Mouse (Mus musculus) brain, adult 10 weeks (tissue): ENCODE results near the gene Gm11127. TPM values are rescaled to one million over a fixed set of nuclear protein-coding genes. Genes with fewer than 3 reads are reported as not detected.

Source experiments
- polyA plus RNA-seq: library from polyadenylated mRNA; stranded (reverse); fragments of 350-450 nt; fragmentation: Illumina TruSeq; extraction: RNeasy Lipid Tissue Mini Kit (QIAGEN cat#74804); gene quantifications from one replicate; pipeline ENCODE4 v1.2.3, GENCODE M21; 2015; ENCODE audit warnings: low read depth, low replicate concordance

Gene Gm11127
- polyA plus RNA-seq, result 0.46 TPM

DNA sequence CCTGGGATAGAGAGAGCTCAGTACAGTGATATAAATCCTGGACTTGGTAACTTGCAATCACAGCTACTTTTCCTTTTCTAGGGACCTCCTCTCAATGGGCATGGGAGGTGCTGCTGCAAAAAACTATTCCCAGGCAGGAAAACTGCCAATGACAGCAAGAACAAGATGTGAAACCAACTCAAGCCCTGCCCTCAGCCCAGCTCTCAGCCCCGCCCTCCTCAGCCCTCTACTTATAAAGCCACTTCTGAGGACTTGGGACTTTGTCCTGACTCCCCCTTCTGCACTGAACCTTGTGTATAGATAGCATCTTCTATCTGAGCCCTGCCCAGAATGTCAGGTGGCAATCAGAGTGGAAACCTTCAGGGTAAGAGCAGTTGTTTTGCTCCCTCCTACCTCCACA is at the start of gene Gm11127:
Gene Gm11127, minus strand, starts transcription at position 10 of the 400 bp plus-strand sequence.

DNA sequence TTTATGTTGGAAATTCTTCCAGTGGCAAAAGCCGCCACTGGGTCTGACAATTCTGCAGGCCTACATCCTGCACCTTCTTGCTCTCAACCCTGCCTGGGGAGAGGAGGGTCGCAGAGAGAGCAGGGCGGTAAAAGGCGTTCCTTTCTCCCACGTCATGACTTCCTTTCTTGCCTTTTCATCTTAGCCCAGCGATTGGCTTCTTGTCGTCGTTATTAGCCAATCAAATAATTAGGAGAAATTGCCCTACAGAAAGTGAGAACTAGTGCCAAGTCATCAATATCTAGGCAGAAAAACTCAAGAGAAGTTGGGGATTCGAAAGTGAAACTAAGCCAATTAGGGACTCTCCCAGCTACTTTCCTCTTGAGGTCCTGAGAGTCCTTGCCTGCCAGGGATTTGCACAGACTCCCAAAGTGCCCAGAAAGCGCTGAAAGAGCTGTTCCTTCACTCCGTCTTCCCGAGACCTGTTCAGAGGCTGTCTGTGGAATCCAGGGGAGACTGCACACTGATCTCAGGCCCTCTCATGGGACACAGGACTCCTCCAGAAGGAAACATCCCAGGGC is 15.5 kb downstream of the Gm11127 start, which contains the start of the genes H2-T22 and Gm6034:
Gene H2-T22, minus strand, starts transcription at position 138 of the 560 bp plus-strand sequence.
Gene Gm6034, plus strand, starts transcription at position 352 of the 560 bp plus-strand sequence.

DNA sequence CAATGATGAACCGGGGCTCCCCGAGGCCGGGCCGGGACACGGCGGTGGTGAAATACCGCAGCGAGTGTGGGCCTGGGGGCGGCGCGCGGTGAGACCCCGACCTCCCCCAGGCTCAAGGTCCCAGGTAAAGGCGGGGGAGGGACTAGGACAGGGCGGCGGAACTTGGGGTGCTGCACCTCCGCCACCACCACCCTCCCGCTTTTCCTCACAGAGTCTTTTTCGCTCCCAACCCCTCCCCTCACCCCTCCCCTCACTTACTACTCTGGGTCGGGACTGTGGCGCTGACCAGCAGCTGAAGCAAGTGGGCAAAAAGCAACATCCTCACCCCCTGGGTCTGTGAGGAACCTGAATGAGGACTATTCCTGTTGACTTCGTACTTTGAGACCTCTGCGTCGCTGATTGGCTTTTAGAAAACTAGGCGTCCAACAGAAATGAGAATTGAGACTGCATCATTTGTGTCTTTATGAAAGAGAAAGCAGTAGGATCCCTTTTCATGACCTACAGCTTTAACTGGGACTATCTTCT is 25.8 kb downstream of the Gm11127 start, which contains the start of gene H2-T23:
Gene H2-T23, minus strand, starts transcription at position 505 of the 525 bp plus-strand sequence.

DNA sequence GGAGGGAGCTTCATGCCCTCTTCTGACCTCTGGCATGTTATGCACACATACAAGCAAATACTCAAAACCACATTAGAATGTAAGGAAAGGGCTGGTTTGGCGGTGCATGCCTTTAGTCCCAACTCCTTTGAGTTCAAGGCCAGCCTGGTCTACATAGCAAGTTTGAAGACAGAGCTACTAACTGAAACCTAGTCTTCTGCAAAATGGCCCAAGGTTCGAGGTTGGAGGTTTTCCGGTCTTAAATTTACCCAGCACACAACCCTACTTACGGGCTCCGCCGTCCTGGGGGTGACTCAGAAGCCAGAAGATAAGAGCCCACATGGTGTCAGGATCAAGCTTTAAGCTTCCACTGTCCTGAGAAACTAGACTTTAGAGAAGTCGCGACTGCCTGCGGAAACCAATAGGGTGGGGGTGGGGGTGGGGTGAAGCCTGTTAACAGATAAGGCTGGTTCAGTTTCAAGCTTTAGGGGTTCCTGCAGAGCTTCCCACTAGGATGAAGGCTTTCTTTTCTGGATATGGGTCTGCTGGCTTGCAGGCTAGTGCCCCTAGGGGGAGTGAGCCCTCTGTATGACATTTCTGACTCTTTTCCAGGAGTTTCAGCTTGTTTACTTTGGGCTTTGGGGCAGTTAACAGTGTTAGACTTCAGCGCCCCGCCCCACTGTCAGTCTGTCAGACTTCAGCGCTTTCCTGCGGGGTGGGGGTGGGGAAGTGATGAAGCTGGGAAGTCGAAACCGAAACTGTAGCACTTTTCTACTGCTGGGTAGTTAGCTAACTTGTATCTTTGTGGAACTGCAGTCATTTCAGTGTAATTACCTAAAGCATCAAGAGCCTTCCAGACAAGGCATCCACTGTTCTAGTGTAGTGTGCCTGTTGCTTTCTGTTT is 37.7 kb downstream of the Gm11127 start, which contains the start of gene H2-T24:
Gene H2-T24, minus strand, starts transcription at position 370 of the 883 bp plus-strand sequence.

Other genes with a start within 250 kb of the Gm11127 start
- gene Ier3, start 236.7 kb downstream of the Gm11127 start, polyA plus RNA-seq, result 14.8 TPM
- 140 TPM for gene Flot1, start 235.1 kb downstream of the Gm11127 start, polyA plus RNA-seq
- 402 TPM for gene Tubb5, start 220.1 kb downstream of the Gm11127 start, polyA plus RNA-seq
- 7.9 TPM for gene Mdc1, start 216.9 kb downstream of the Gm11127 start, polyA plus RNA-seq
- 3.0 TPM for gene Nrm, start 197.1 kb downstream of the Gm11127 start, polyA plus RNA-seq
- 8.6 TPM for gene Ppp1r18, start 192.8 kb downstream of the Gm11127 start, polyA plus RNA-seq
- 27.2 TPM for gene Dhx16, start 178.6 kb downstream of the Gm11127 start, polyA plus RNA-seq
- 90.2 TPM for gene 2310061I04Rik, start 160.9 kb downstream of the Gm11127 start, polyA plus RNA-seq
- 53.4 TPM for gene Atat1, start 148.3 kb downstream of the Gm11127 start, polyA plus RNA-seq
- gene Mrps18b, start 142.0 kb downstream of the Gm11127 start, polyA plus RNA-seq, result 53.1 TPM
- 30.3 TPM for gene Ppp1r10, start 141.9 kb downstream of the Gm11127 start, polyA plus RNA-seq
- 64.4 TPM for gene Abcf1, start 88.6 kb downstream of the Gm11127 start, polyA plus RNA-seq
- gene Gnl1, start 78.5 kb downstream of the Gm11127 start, polyA plus RNA-seq, result 131 TPM
- 28.9 TPM for gene Prr3, start 78.1 kb downstream of the Gm11127 start, polyA plus RNA-seq
- gene H2-T24, start 37.8 kb downstream of the Gm11127 start, polyA plus RNA-seq, result 2.6 TPM
- gene H2-T23, start 25.5 kb downstream of the Gm11127 start, polyA plus RNA-seq, result 26.7 TPM
- gene H2-T22, start 15.6 kb downstream of the Gm11127 start, polyA plus RNA-seq, result 35.7 TPM
- gene Gm6034, start 15.4 kb downstream of the Gm11127 start, polyA plus RNA-seq, result not detected
- not detected for gene Gm19684, start 63.3 kb upstream of the Gm11127 start, polyA plus RNA-seq
- not detected for gene Gm7030, start 71.1 kb upstream of the Gm11127 start, polyA plus RNA-seq
- not detected for gene Gm8909, start 110.2 kb upstream of the Gm11127 start, polyA plus RNA-seq
- gene H2-T3, start 131.9 kb upstream of the Gm11127 start, polyA plus RNA-seq, result not detected
- 54.9 TPM for gene Rpp21, start 199.7 kb upstream of the Gm11127 start, polyA plus RNA-seq
- gene Trim39, start 213.9 kb upstream of the Gm11127 start, polyA plus RNA-seq, result 23.8 TPM
- gene H2-M10.2, start 228.1 kb upstream of the Gm11127 start, polyA plus RNA-seq, result not detected